Mouse (Mus musculus) heart, embryonic 13.5 days (tissue): ENCODE measurements around the gene Vmn1r19. TPM values are rescaled to one million over a fixed set of nuclear protein-coding genes. Genes with fewer than 3 reads are reported as not detected.
"Not testable (repeated sequence)": the region's sequence is repeated elsewhere in the genome, so short reads cannot be mapped to it uniquely, and the experiment has no call there.

Experiments
- ATAC-seq: fragments of 200-750 bp; cut with Nextera tagmentation; 2 replicates; pipeline ENCODE4 v1.8.0; 2017; ENCODE audit warnings: moderate TSS enrichment; ENCODE audit not compliant: insufficient number of reproducible peaks, low FRiP score, low TSS enrichment; ENCODE audit errors: extremely low read depth
- H3K27ac ChIP-seq: fragments of 300-500 bp; sonication (generic); replicated peaks from 2 replicates; pipeline ENCODE4 v1.5.1; 2015; ENCODE audit warnings: moderate library complexity, mild to moderate bottlenecking, inconsistent platforms
- H3K27me3 ChIP-seq: fragments of 300-500 bp; sonication (generic); replicated peaks from 2 replicates; pipeline ENCODE4 v1.6.1; 2015; ENCODE audit warnings: mild to moderate bottlenecking, inconsistent platforms
- H3K36me3 ChIP-seq: fragments of 300-500 bp; sonication (generic); 2 replicates; pipeline ENCODE4 v1.6.1; 2015; ENCODE audit warnings: mild to moderate bottlenecking, inconsistent platforms
- H3K4me1 ChIP-seq: fragments of 300-500 bp; sonication (generic); 2 replicates; pipeline ENCODE4 v1.6.1; 2015; ENCODE audit warnings: inconsistent platforms
- H3K4me2 ChIP-seq: fragments of 300-500 bp; sonication (generic); 2 replicates; pipeline ENCODE4 v1.6.1; 2015; ENCODE audit warnings: inconsistent platforms, mild to moderate bottlenecking, moderate library complexity
- H3K4me3 ChIP-seq: fragments of 300-500 bp; sonication (generic); 2 replicates; pipeline ENCODE4 v1.5.1; 2015; ENCODE audit warnings: moderate library complexity, mild to moderate bottlenecking, inconsistent platforms
- H3K9ac ChIP-seq: fragments of 300-500 bp; sonication (generic); 2 replicates; pipeline ENCODE4 v1.6.1; 2015; ENCODE audit warnings: inconsistent platforms, mild to moderate bottlenecking, moderate library complexity
- H3K9me3 ChIP-seq: fragments of 300-500 bp; sonication (generic); 2 replicates; pipeline ENCODE4 v1.6.1; 2016; ENCODE audit warnings: inconsistent platforms
- WGBS: fragments of 180-500 bp; shearing (Covaris S2); methylation state at CpG from one replicate; pipeline ENCODE4 v1.1.7; 2015; ENCODE audit warnings: mixed read lengths; 5-methylcytosine and 5-hydroxymethylcytosine counted together
- polyA plus RNA-seq: library from polyadenylated mRNA; unstranded; fragments of >200 nt; fragmentation: Nextera tagmentation; extraction: Ambion mirVana; gene quantifications from 2 replicates; pipeline ENCODE4 v1.2.1, GENCODE M21; 2015

The Vmn1r19 gene
- not detected in 2 replicates for polyA plus RNA-seq

- not testable (repeated sequence) for H3K36me3 ChIP-seq, H3K4me1 ChIP-seq, H3K9me3 ChIP-seq, H3K4me3 ChIP-seq, H3K27me3 ChIP-seq, H3K27ac ChIP-seq, H3K4me2 ChIP-seq, ATAC-seq, H3K9ac ChIP-seq
- 47% methylated on average over 3 of the region's 3 CpGs for WGBS
Observed at GRCm38 (mm10) chr6:57403480-57403879, at the start of gene Vmn1r19. Vmn1r19 (plus strand) TSS chr6:57403780.

GRCm38 (mm10) chr6:57356864-57357263, 46.7 kb upstream of the Vmn1r19 start:
- WGBS, result 58% methylated on average over 2 of the region's 2 CpGs
- Histone ChIP-seq H3K4me1 (no peaks in the 10 kb centered on the region), H3K27me3 (no peaks in the 10 kb centered on the region), H3K27ac (no peak overlapping the region), H3K4me3 (no peak overlapping the region), H3K9me3 (no peaks in the 10 kb centered on the region), H3K36me3 (no peaks in the 10 kb centered on the region), H3K9ac (no peak overlapping the region), H3K4me2 (no peak overlapping the region)
- ATAC-seq, result no peak

GRCm38 (mm10) chr6:57363627-57364026, 40.0 kb upstream of the Vmn1r19 start, which contains the start of gene Vmn1r17:
Vmn1r17 (minus strand) TSS chr6:57363727.
- no peak within 1 kb of the TSS for H3K27ac ChIP-seq
- H3K27me3 ChIP-seq, result no peaks in the 10 kb centered on the region
- no peaks in the 10 kb centered on the region for H3K4me1 ChIP-seq
- H3K4me3 ChIP-seq, result no peak within 1 kb of the TSS
- no peak within 1 kb of the TSS for H3K4me2 ChIP-seq
- no peaks in the 10 kb centered on the region for H3K9me3 ChIP-seq
- H3K36me3 ChIP-seq, result no peaks in the 10 kb centered on the region
- ATAC-seq, result no peak
- no peak within 1 kb of the TSS for H3K9ac ChIP-seq
- 70% methylated on average over 1 of the region's 1 CpGs for WGBS

GRCm38 (mm10) chr6:57365866-57366265, 37.7 kb upstream of the Vmn1r19 start:
- H3K9me3 ChIP-seq, H3K4me1 ChIP-seq, H3K36me3 ChIP-seq, H3K4me3 ChIP-seq, H3K9ac ChIP-seq, H3K4me2 ChIP-seq, H3K27ac ChIP-seq, H3K27me3 ChIP-seq, ATAC-seq: not testable (repeated sequence)
- 76% methylated on average over 1 of the region's 1 CpGs for WGBS

GRCm38 (mm10) chr6:57367496-57367895, 36.1 kb upstream of the Vmn1r19 start:
- no peaks in the 10 kb centered on the region for H3K36me3 ChIP-seq
- H3K4me1 ChIP-seq, result no peaks in the 10 kb centered on the region
- no peak overlapping the region for H3K9ac ChIP-seq
- ATAC-seq, result no peak
- H3K4me2 ChIP-seq, result no peak overlapping the region
- no peak overlapping the region for H3K27ac ChIP-seq
- H3K4me3 ChIP-seq, result no peak overlapping the region
- no peaks in the 10 kb centered on the region for H3K9me3 ChIP-seq
- 75% methylated on average over 1 of the region's 1 CpGs for WGBS
- no peaks in the 10 kb centered on the region for H3K27me3 ChIP-seq

- H3K9ac ChIP-seq, result no peak within 1 kb of the TSS
- H3K36me3 ChIP-seq, result no peaks in the 10 kb centered on the region
- H3K4me1 ChIP-seq, result no peaks in the 10 kb centered on the region
- H3K4me3 ChIP-seq, result no peak within 1 kb of the TSS
- no peaks in the 10 kb centered on the region for H3K9me3 ChIP-seq
- no peak within 1 kb of the TSS for H3K27ac ChIP-seq
- H3K4me2 ChIP-seq, result no peak within 1 kb of the TSS
- ATAC-seq, result no peak
- no peaks in the 10 kb centered on the region for H3K27me3 ChIP-seq
Observed at GRCm38 (mm10) chr6:57395683-57396082, 7.9 kb upstream of the Vmn1r19 start, which contains the start of gene Vmn1r18. Vmn1r18 (minus strand) TSS chr6:57395783.

- Histone ChIP-seq H3K27ac (no peak within 1 kb of the TSS), H3K36me3 (no peaks in the 10 kb centered on the region), H3K4me3 (no peak within 1 kb of the TSS), H3K9me3 (no peaks in the 10 kb centered on the region), H3K27me3 (no peaks in the 10 kb centered on the region), H3K9ac (no peak within 1 kb of the TSS), H3K4me1 (no peaks in the 10 kb centered on the region), H3K4me2 (no peak within 1 kb of the TSS)
- WGBS, result 47% methylated on average over 1 of the region's 1 CpGs
- ATAC-seq, result no peak
Observed at GRCm38 (mm10) chr6:57428630-57429029, 25.1 kb downstream of the Vmn1r19 start, which contains the start of gene Vmn1r20. Vmn1r20 (plus strand) TSS chr6:57428930.

GRCm38 (mm10) chr6:57431196-57431595, 27.6 kb downstream of the Vmn1r19 start:
- H3K9me3 ChIP-seq, result no peaks in the 10 kb centered on the region
- no peak overlapping the region for H3K9ac ChIP-seq
- H3K4me2 ChIP-seq, result no peak overlapping the region
- no peaks in the 10 kb centered on the region for H3K36me3 ChIP-seq
- no peak overlapping the region for H3K4me3 ChIP-seq
- ATAC-seq, result no peak
- H3K4me1 ChIP-seq, result no peaks in the 10 kb centered on the region
- H3K27me3 ChIP-seq, result no peaks in the 10 kb centered on the region
- H3K27ac ChIP-seq, result no peak overlapping the region
- WGBS, result 61% methylated on average over 1 of the region's 1 CpGs

Other genes starting within 250 kb of the Vmn1r19 start
- gene Vmn1r12, start 246.9 kb upstream of the Vmn1r19 start, polyA plus RNA-seq, result not detected in 2 replicates
- gene Vmn1r13, start 200.5 kb upstream of the Vmn1r19 start, polyA plus RNA-seq, result not detected in 2 replicates
- not detected in 2 replicates for gene Vmn1r14, start 172.1 kb upstream of the Vmn1r19 start, polyA plus RNA-seq
- gene Vmn1r15, start 145.8 kb upstream of the Vmn1r19 start, polyA plus RNA-seq, result 0.07 TPM in 1 of 2 replicates, not detected in the other
- not detected in 2 replicates for gene Vmn1r16, start 74.3 kb upstream of the Vmn1r19 start, polyA plus RNA-seq
- not detected in 2 replicates for gene Vmn1r17, start 40.1 kb upstream of the Vmn1r19 start, polyA plus RNA-seq
- not detected in 2 replicates for gene Vmn1r18, start 8.0 kb upstream of the Vmn1r19 start, polyA plus RNA-seq
- gene Vmn1r20, start 25.1 kb downstream of the Vmn1r19 start, polyA plus RNA-seq, result not detected in 2 replicates
- 10.5 and 11.0 TPM in 2 replicates for gene Ppm1k, start 131.7 kb downstream of the Vmn1r19 start, polyA plus RNA-seq
- gene Herc6, start 177.2 kb downstream of the Vmn1r19 start, polyA plus RNA-seq, result 4.1 and 4.2 TPM in 2 replicates